Comparison of ENCODE assay signal across 11 mouse cellular contexts in the genomic region with DNA sequence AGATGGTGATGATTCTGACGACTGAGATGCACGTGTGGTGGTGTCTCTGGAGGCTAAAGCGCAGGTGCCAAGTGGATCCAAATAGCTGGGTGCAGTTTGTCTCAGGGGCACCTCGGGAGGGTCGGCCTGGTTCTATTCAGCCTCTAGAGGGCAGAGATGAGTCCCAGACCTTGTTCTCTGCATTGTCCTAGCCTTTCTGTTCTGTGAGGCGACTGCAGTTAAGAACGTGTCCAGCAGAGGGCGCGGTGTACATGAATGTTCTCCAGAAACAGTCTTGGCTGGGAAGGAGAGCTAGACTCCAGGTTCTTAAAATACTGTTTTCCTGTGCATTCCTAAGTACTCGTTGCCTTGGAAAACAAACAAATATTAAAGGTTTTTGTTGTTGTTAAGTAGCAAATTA. TPM values are rescaled to one million over a fixed set of nuclear protein-coding genes. Genes with fewer than 3 reads are reported as not detected.
DNase-seq lines count a peak whose midpoint lies in the region; ATAC-seq and TF ChIP-seq lines count a peak whose summit lies in the region.
"Not testable (repeated sequence)": the region's sequence is repeated elsewhere in the genome, so short reads cannot be mapped to it uniquely, and the experiment has no call there.
"Had no signal": no experiment of that assay in that cellular context is flagged by ENCODE, and none has a peak within 500 bp of the region (broad histone marks: within the 10 kb centered on the region; RNA-seq: fewer than 3 reads in every experiment).

No protein-coding gene starts in this region.

- not testable (repeated sequence) for H3K27ac ChIP-seq in ES-Bruce4 (ENCODE audit: insufficient read depth, low read length); cerebellum, adult 2 months (ENCODE audit: insufficient read depth, low read length); forebrain, postnatal 0 days (ENCODE audit: low read depth, low read length); hindbrain, embryonic 11.5 days (ENCODE audit: low read depth, low read length); layer of hippocampus, adult 2 months; liver, embryonic 14.5 days; stomach, postnatal 0 days (replicated peaks)

- H3K36me3 ChIP-seq in ES-Bruce4 (ENCODE audit: control insufficient read depth, insufficient read depth, low read length, poor library complexity, severe bottlenecking); forebrain, postnatal 0 days (ENCODE audit: insufficient read depth); hindbrain, embryonic 11.5 days (ENCODE audit: control insufficient read depth, insufficient read depth, low read length); liver, embryonic 14.5 days (replicated peaks; ENCODE audit: control insufficient read depth, insufficient read depth, low read depth); stomach, postnatal 0 days (ENCODE audit: control insufficient read depth, insufficient read depth, low read length): not testable (repeated sequence)

- TF ChIP-seq EP300 in ES-Bruce4 (IDR thresholded peaks at IDR 0.05; ENCODE audit: insufficient read depth, low read depth, low read length); liver, embryonic 14.5 days (IDR thresholded peaks at IDR 0.05; ENCODE audit: low read depth); stomach, postnatal 0 days (optimal IDR thresholded peaks at IDR 0.05): not testable (repeated sequence)

- H3K4me2 ChIP-seq in forebrain, postnatal 0 days (ENCODE audit: low read depth); hindbrain, embryonic 11.5 days (replicated peaks; ENCODE audit: low read depth, low read length); liver, embryonic 14.5 days (ENCODE audit: low read depth); stomach, postnatal 0 days (replicated peaks; ENCODE audit: low read depth): not testable (repeated sequence)

- not testable (repeated sequence) for H3K4me1 ChIP-seq in ES-Bruce4 (ENCODE audit: control insufficient read depth, insufficient read depth, low read length); cerebellum, adult 2 months (ENCODE audit: control insufficient read depth, insufficient read depth, low read length); forebrain, postnatal 0 days (ENCODE audit: insufficient read depth); hindbrain, embryonic 11.5 days (replicated peaks; ENCODE audit: control insufficient read depth, insufficient read depth, low read length); liver, embryonic 14.5 days (replicated peaks; ENCODE audit: control insufficient read depth in 2 of 2, insufficient read depth in 2 of 2, low read length in 1 of 2); stomach, postnatal 0 days (replicated peaks; ENCODE audit: control insufficient read depth, insufficient read depth)

- H3K9me3 ChIP-seq in ES-Bruce4 (replicated peaks; ENCODE audit: control insufficient read depth, insufficient read depth, low read length, poor library complexity, severe bottlenecking); forebrain, postnatal 0 days (ENCODE audit: low read length); hindbrain, embryonic 11.5 days (ENCODE audit: control insufficient read depth, low read length); liver, embryonic 14.5 days (ENCODE audit: control insufficient read depth, low read length); stomach, postnatal 0 days (ENCODE audit: control insufficient read depth, low read length): not testable (repeated sequence)

- TF ChIP-seq POLR2A in ES-Bruce4 (IDR thresholded peaks at IDR 0.05; ENCODE audit: insufficient read depth, low read length); cerebellum, adult 2 months (IDR thresholded peaks at IDR 0.05; ENCODE audit: borderline replicate concordance, insufficient read depth, low read length): not testable (repeated sequence)

- DNase-seq in cerebellum, adult 2 months, result peak; percentile 51 to 63
- DNase-seq in forebrain, postnatal 0 days, result peak; percentile 27
- DNase-seq in hindbrain, embryonic 11.5 days (ENCODE audit: low spot score), result peak; percentile 27
- DNase-seq in layer of hippocampus, adult 2 months (ENCODE audit: low spot score in 2 of 2), result peak; percentile 14 to 81
- DNase-seq in liver, embryonic 14.5 days (ENCODE audit: low read depth in 3 of 3, low spot score in 3 of 3); stomach, postnatal 0 days (ENCODE audit: low spot score): not testable (repeated sequence)
- peak; percentile 18 to 68 for DNase-seq in natural killer cell, adult 2 months (ENCODE audit: low spot score in 2 of 2)

- WGBS in cerebellum, adult 2 months, result 14% methylated on average over 7 of the region's 10 CpGs
- WGBS in forebrain, postnatal 0 days, result 12% methylated on average over 8 of the region's 10 CpGs
- WGBS in hindbrain, embryonic 11.5 days, result 16% methylated on average over 6 of the region's 10 CpGs
- WGBS in liver, embryonic 14.5 days (ENCODE audit: insufficient replicate concordance), result 14% methylated on average over 9 of the region's 10 CpGs
- WGBS in stomach, postnatal 0 days, result 9% methylated on average over 8 of the region's 10 CpGs

- not testable (repeated sequence) for H3K27me3 ChIP-seq in ES-Bruce4 (ENCODE audit: control insufficient read depth, insufficient read depth, low read length, poor library complexity, severe bottlenecking); cerebellum, adult 2 months (ENCODE audit: control insufficient read depth, insufficient read depth, low read length); forebrain, postnatal 0 days (ENCODE audit: insufficient read depth, low read length); hindbrain, embryonic 11.5 days (ENCODE audit: control insufficient read depth, insufficient read depth, low read length); liver, embryonic 14.5 days (ENCODE audit: control insufficient read depth, insufficient read depth, low read length); stomach, postnatal 0 days (ENCODE audit: control insufficient read depth, insufficient read depth, low read length)

- ATAC-seq in forebrain, postnatal 0 days, result peak; percentile 73
- not testable (repeated sequence) for ATAC-seq in hindbrain, embryonic 11.5 days (ENCODE audit: low FRiP score); liver, embryonic 14.5 days (ENCODE audit: insufficient read depth); stomach, postnatal 0 days (ENCODE audit: low FRiP score, low TSS enrichment)

- TF ChIP-seq CTCF in ES-Bruce4 (IDR thresholded peaks at IDR 0.05; ENCODE audit: low read depth, low read length), result peak; percentile 24
- TF ChIP-seq CTCF in cerebellum, adult 2 months (IDR thresholded peaks at IDR 0.05; ENCODE audit: borderline replicate concordance, insufficient read depth, low read depth, low read length), result peak; percentile 40; the same call in 1 of the 2 replicates
- TF ChIP-seq CTCF in forebrain, postnatal 0 days (IDR thresholded peaks at IDR 0.05; ENCODE audit: low read depth), result peak; percentile 59
- peak; percentile 64 for TF ChIP-seq CTCF in layer of hippocampus, adult 2 months (conservative IDR thresholded peaks at IDR 0.05)
- peak; percentile 53 for TF ChIP-seq CTCF in liver, embryonic 14.5 days (IDR thresholded peaks at IDR 0.05; ENCODE audit: low read depth)
- peak; percentile 60 for TF ChIP-seq CTCF in stomach, postnatal 0 days (IDR thresholded peaks at IDR 0.05; ENCODE audit: low read depth)

- H3K4me3 ChIP-seq in ES-Bruce4 (ENCODE audit: low read depth, low read length); cerebellum, adult 2 months (replicated peaks; ENCODE audit: insufficient read depth, low read depth, low read length); forebrain, postnatal 0 days (ENCODE audit: low read depth, low read length); hindbrain, embryonic 11.5 days (ENCODE audit: low read depth, low read length); layer of hippocampus, adult 2 months; liver, embryonic 14.5 days (ENCODE audit: insufficient read depth in 1 of 2, low read depth in 2 of 2, low read length in 2 of 2); stomach, postnatal 0 days (ENCODE audit: low read depth, low read length): not testable (repeated sequence)

- not testable (repeated sequence) for H3K9ac ChIP-seq in ES-Bruce4 (ENCODE audit: low read depth, poor library complexity, severe bottlenecking); forebrain, postnatal 0 days; hindbrain, embryonic 11.5 days (ENCODE audit: low read depth, low read length); liver, embryonic 14.5 days (replicated peaks); stomach, postnatal 0 days (ENCODE audit: low read length)

RNA-seq across cellular contexts. Expression of gene Fthl17f, which starts 14.9 kb away (rescaled TPM):
- polyA plus RNA-seq in ES-Bruce4 (2011; ENCODE audit: insufficient read depth, insufficient read length, low read depth, missing spikeins), result 1.6 TPM in 1 of 2 replicates, not detected in the other
- polyA plus RNA-seq in cerebellum, adult 2 months (2012; rRNA removed), result not detected in 2 replicates
- not detected in 2 replicates for total RNA-seq in forebrain, postnatal 0 days (2014; rRNA removed)
- not detected in 2 replicates for polyA plus RNA-seq in forebrain, postnatal 0 days (2015; fragmentation: Nextera tagmentation; extraction: Ambion mirVana)
- not detected in 2 replicates for polyA plus RNA-seq in hindbrain, embryonic 11.5 days (2014; fragmentation: Nextera tagmentation; extraction: Ambion mirVana)
- total RNA-seq in layer of hippocampus, adult 2 months (2021), result not detected
- polyA plus RNA-seq in liver, embryonic 14.5 days (2012; rRNA removed), result not detected in 2 replicates
- polyA plus RNA-seq in liver, embryonic 14.5 days (2014; fragmentation: Nextera tagmentation; extraction: Ambion mirVana), result not detected in 2 replicates
- polyA plus RNA-seq in stomach, postnatal 0 days (2015; fragmentation: Nextera tagmentation; extraction: Ambion mirVana), result not detected in 2 replicates
- polyA plus RNA-seq: heart, embryonic 13.5 days; liver, embryonic 15.5 days had no signal

RNA-seq across cellular contexts. Expression of gene 4930402K13Rik, which starts 26.7 kb away (rescaled TPM):
- polyA plus RNA-seq in ES-Bruce4 (2011; ENCODE audit: insufficient read depth, insufficient read length, low read depth, missing spikeins), result not detected in 2 replicates
- not detected in 2 replicates for polyA plus RNA-seq in cerebellum, adult 2 months (2012; rRNA removed)
- not detected in 2 replicates for total RNA-seq in forebrain, postnatal 0 days (2014; rRNA removed)
- polyA plus RNA-seq in forebrain, postnatal 0 days (2015; fragmentation: Nextera tagmentation; extraction: Ambion mirVana), result not detected in 2 replicates
- not detected in 2 replicates for polyA plus RNA-seq in hindbrain, embryonic 11.5 days (2014; fragmentation: Nextera tagmentation; extraction: Ambion mirVana)
- not detected for total RNA-seq in layer of hippocampus, adult 2 months (2021)
- not detected in 2 replicates for polyA plus RNA-seq in liver, embryonic 14.5 days (2012; rRNA removed)
- not detected in 2 replicates for polyA plus RNA-seq in liver, embryonic 14.5 days (2014; fragmentation: Nextera tagmentation; extraction: Ambion mirVana)
- polyA plus RNA-seq in stomach, postnatal 0 days (2015; fragmentation: Nextera tagmentation; extraction: Ambion mirVana), result not detected in 2 replicates
- total RNA-seq: ES-E14 had no signal
- polyA plus RNA-seq: heart, embryonic 13.5 days; liver, embryonic 15.5 days had no signal

RNA-seq across cellular contexts. Expression of gene Fthl17e, which starts 44.4 kb away (rescaled TPM):
- not detected in 2 replicates for polyA plus RNA-seq in ES-Bruce4 (2011; ENCODE audit: insufficient read depth, insufficient read length, low read depth, missing spikeins)
- not detected in 2 replicates for polyA plus RNA-seq in cerebellum, adult 2 months (2012; rRNA removed)
- total RNA-seq in forebrain, postnatal 0 days (2014; rRNA removed), result not detected in 2 replicates
- not detected in 2 replicates for polyA plus RNA-seq in forebrain, postnatal 0 days (2015; fragmentation: Nextera tagmentation; extraction: Ambion mirVana)
- not detected in 2 replicates for polyA plus RNA-seq in hindbrain, embryonic 11.5 days (2014; fragmentation: Nextera tagmentation; extraction: Ambion mirVana)
- total RNA-seq in layer of hippocampus, adult 2 months (2021), result not detected
- polyA plus RNA-seq in liver, embryonic 14.5 days (2012; rRNA removed), result not detected in 2 replicates
- not detected in 2 replicates for polyA plus RNA-seq in liver, embryonic 14.5 days (2014; fragmentation: Nextera tagmentation; extraction: Ambion mirVana)
- not detected in 2 replicates for polyA plus RNA-seq in stomach, postnatal 0 days (2015; fragmentation: Nextera tagmentation; extraction: Ambion mirVana)
- polyA plus RNA-seq: heart, embryonic 13.5 days; liver, embryonic 15.5 days had no signal
